Mouse (Mus musculus): ENCODE measurements around the gene Snca. TPM values are rescaled to one million over a fixed set of nuclear protein-coding genes. Genes with fewer than 3 reads are reported as not detected.

Snca gene
- 197 and 211 TPM in 2 replicates for polyA plus RNA-seq (2015; fragmentation: Nextera tagmentation; extraction: Ambion mirVana)

DNA sequence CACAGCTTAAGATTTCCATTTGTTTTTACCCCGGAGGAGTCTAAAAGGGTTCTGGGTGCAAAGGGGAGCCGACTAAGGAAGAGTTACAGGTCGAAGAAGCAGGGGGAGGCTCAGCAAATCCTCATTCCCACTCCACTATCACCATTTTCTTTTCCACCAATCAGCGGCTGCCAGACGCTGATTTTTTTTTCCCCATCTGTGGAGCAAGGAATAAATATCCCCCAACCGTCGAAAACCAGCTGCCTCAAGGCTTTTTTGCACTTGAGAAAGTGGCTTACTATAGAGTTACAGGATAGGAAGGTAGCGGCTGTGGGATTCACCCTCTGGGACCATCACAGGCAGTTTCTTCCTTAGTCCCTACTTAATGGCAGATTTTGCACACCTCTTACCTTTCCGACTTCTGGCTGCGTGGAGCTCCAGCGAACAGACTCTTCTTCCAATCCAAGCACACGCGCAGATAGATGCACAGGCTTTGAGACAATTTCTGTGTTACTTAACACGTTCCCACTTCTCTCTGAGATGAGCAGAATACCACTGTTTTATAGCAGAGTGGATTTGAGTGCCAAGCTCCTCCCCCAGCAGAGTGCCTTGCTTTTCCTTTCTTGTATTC, at the start of gene Snca:
Gene Snca (minus strand): TSS at position 574 of the 610 bp plus-strand sequence.
- H3K9ac ChIP-seq, result peak within 1 kb of the TSS; percentile 60
- H3K4me2 ChIP-seq, result peak within 1 kb of the TSS; percentile 84
- H3K9me3 ChIP-seq, result no peaks in the 10 kb centered on the region
- no peaks in the 10 kb centered on the region for H3K36me3 ChIP-seq (replicated peaks)
- peaks cover 11% of the 10 kb centered on the region for H3K4me1 ChIP-seq
- 1% methylated on average over 14 of the region's 14 CpGs for WGBS
- H3K27me3 ChIP-seq (replicated peaks), result no peaks in the 10 kb centered on the region
- ATAC-seq (replicated peaks), result peak; percentile 81
- H3K4me3 ChIP-seq, result peak within 1 kb of the TSS; percentile 64
- peak within 1 kb of the TSS; percentile 87 for H3K27ac ChIP-seq

DNA sequence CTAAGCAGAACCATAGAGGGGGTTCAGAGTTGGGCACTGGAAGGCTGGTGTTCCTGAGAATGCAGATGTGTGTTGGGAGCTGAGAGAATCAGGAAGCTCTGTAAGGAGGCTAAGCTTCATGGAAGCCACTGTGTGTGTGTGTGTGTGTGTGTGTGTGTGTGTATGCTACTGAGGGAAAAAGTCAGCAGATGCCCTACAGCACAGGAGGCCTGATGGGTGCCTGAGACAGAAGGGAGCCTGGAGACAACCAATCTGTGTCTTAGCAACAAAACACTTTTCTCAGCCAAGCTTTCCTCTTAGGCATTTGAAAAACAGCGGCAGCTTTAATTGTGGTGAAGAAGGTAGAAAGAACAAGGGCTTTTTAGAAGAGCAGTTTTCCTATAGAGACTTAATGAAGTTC, 40.5 kb upstream of the Snca start:
- Histone ChIP-seq H3K9me3 (no peaks in the 10 kb centered on the region), H3K27me3 (replicated peaks) (no peaks in the 10 kb centered on the region), H3K4me2 (no peak overlapping the region), H3K4me3 (no peak overlapping the region), H3K9ac (no peak overlapping the region), H3K27ac (no peak overlapping the region), H3K36me3 (replicated peaks) (no peaks in the 10 kb centered on the region), H3K4me1 (no peaks in the 10 kb centered on the region)
- no peak for ATAC-seq (replicated peaks)
- WGBS, result 44% methylated on average over 1 of the region's 1 CpGs

DNA sequence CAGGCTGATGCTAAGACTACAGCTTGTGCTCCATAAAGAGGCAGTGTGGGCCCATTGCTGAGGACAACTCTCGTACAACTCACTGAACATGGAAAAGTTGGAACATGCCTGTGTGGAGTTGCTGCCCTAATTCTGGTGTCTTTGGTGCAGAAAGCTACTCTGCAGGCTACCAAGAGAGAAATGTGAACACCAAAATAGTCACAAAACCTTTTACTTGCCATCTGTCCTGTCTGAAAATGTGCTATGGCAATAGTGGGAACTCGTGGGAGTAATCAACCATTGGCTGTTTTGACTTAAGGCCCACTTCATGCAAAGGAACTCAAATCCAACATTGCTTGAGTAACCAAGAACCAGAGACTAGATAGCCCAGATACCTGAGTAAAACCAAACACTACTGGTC, 26.9 kb upstream of the Snca start:
- Histone ChIP-seq H3K4me1 (no peaks in the 10 kb centered on the region), H3K27ac (no peak overlapping the region), H3K27me3 (replicated peaks) (no peaks in the 10 kb centered on the region), H3K9ac (no peak overlapping the region), H3K4me3 (no peak overlapping the region), H3K9me3 (no peaks in the 10 kb centered on the region), H3K4me2 (no peak overlapping the region), H3K36me3 (replicated peaks) (no peaks in the 10 kb centered on the region)
- no peak for ATAC-seq (replicated peaks)
- 79% methylated on average over 2 of the region's 2 CpGs for WGBS

DNA sequence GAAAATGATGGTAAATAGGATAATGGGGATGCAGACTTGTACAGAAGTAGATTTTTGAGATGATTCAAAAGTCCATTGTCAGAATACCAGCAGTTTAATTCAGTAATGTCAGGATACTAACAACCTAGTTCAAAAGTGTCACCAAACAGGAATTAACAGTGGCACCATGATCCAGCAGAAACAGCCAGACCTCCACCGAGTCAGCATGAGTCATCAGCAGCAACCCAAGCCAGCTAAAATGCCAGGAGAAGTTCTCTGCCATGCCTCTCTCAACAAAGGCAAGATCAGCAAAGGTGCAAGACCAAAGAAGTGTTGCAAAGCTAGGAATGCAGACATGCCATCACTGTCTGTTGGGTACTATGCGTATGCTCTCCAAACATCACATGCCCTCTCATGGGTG, 22.0 kb upstream of the Snca start:
- H3K4me2 ChIP-seq, result no peak overlapping the region
- H3K27ac ChIP-seq, result no peak overlapping the region
- 91% methylated on average over 2 of the region's 2 CpGs for WGBS
- H3K36me3 ChIP-seq (replicated peaks), result no peaks in the 10 kb centered on the region
- no peak overlapping the region for H3K4me3 ChIP-seq
- H3K27me3 ChIP-seq (replicated peaks), result no peaks in the 10 kb centered on the region
- no peak overlapping the region for H3K9ac ChIP-seq
- no peaks in the 10 kb centered on the region for H3K9me3 ChIP-seq
- H3K4me1 ChIP-seq, result no peaks in the 10 kb centered on the region
- no peak for ATAC-seq (replicated peaks)

DNA sequence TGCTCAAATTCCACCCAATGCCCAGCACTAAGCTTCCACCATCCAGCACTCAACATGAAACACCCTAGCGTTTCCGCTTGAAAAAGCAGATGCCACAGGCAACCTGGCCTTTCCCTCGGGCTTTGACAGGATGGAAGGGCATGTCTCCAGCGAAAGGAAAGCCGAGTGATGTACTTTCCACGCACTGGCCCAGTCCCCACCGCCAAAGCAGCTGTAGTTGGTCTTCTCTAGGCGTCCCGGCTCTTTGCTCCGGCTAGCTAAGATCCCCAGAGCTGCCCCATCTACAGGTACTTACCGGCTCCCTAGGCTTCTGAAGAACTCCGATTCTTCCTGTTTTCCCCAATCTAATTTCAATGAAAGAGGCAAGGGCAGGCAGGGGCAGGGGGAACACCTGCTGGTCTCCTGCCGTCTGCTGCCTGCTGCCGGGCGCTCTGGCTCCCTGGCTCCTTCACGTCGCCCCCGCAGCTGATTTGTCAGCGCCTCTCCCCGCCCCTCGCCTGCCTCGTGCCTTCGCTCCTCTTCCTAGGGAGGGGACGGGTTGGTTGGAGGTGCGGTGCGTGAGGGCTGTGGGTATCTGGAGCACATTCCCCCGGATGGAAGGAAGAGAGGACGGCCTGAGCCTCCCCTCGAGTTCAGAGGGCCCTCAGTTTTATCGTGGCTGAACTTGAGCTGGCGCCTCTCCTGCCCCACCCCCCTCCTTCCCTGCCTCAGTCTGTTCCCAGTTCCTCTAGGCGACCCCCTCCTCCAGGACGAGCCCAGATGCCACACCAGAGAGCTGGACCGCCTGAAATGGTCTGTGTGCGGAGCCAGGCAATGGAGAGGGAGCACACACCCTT, 1.0 kb downstream of the Snca start:
- under 1% methylated on average over 35 of the region's 35 CpGs for WGBS
- Histone ChIP-seq H3K27ac (peak overlapping the region; percentile 87), H3K36me3 (replicated peaks) (no peaks in the 10 kb centered on the region), H3K4me3 (peak overlapping the region; percentile 64), H3K9ac (peak overlapping the region; percentile 60), H3K27me3 (replicated peaks) (no peaks in the 10 kb centered on the region), H3K4me1 (peaks cover 11% of the 10 kb centered on the region), H3K4me2 (peak overlapping the region; percentile 84), H3K9me3 (no peaks in the 10 kb centered on the region)
- peak; percentile 93 for ATAC-seq (replicated peaks)

DNA sequence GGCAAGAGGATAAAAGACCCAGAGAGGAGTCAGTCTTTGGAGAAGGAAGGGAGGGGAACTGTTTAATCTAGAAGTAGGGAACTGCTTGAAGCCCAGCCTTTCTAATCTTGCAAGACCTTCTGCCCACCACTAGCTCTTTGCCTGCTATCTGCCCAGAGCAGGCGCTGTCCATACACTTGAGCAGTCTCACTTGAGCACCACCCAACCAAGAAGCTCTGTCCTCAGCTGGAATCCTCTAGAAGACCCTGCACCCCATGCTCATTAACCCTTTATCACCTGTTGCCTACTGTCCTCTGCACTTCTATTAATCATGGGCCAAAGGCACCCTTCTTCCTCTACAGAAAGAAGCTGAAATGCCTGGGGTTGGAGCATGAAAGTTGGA, 1.6 kb downstream of the Snca start:
- Histone ChIP-seq H3K4me3 (peak overlapping the region; percentile 64), H3K27ac (peak overlapping the region; percentile 87; the same call in 1 of the 2 replicates), H3K36me3 (replicated peaks) (no peaks in the 10 kb centered on the region), H3K9ac (peak overlapping the region; percentile 60), H3K9me3 (no peaks in the 10 kb centered on the region), H3K4me2 (peak overlapping the region; percentile 84), H3K4me1 (peaks cover 11% of the 10 kb centered on the region), H3K27me3 (replicated peaks) (no peaks in the 10 kb centered on the region)
- peak; percentile 16; the same call in 1 of the 2 replicates for ATAC-seq (replicated peaks)
- WGBS, result 63% methylated on average over 1 of the region's 1 CpGs

DNA sequence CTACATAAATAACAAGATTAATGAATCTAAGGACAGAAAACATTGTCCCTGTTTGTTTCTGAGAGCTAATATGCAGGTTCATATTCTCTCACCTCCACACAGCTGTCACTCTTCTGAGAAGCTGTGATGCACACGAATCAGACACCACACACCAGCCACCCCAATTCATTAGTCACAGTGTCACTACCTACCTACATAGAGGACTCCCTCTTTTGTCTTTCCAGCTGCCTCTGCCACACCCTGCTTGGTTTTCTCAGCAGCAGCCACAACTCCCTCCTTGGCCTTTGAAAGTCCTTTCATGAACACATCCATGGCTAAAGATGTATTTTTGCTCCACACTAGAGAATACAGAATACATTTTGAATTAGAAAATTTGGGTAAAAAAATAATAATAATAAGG, 2.4 kb downstream of the Snca start:
- H3K9ac ChIP-seq, result no peak overlapping the region
- peak overlapping the region; percentile 84 for H3K4me2 ChIP-seq
- no peak for ATAC-seq (replicated peaks)
- H3K4me1 ChIP-seq, result peaks cover 11% of the 10 kb centered on the region
- no peaks in the 10 kb centered on the region for H3K9me3 ChIP-seq
- no peak overlapping the region for H3K27ac ChIP-seq
- WGBS, result 33% methylated on average over 1 of the region's 1 CpGs
- H3K4me3 ChIP-seq, result peak overlapping the region; percentile 64; the same call in 1 of the 2 replicates
- H3K27me3 ChIP-seq (replicated peaks), result no peaks in the 10 kb centered on the region
- H3K36me3 ChIP-seq (replicated peaks), result no peaks in the 10 kb centered on the region

DNA sequence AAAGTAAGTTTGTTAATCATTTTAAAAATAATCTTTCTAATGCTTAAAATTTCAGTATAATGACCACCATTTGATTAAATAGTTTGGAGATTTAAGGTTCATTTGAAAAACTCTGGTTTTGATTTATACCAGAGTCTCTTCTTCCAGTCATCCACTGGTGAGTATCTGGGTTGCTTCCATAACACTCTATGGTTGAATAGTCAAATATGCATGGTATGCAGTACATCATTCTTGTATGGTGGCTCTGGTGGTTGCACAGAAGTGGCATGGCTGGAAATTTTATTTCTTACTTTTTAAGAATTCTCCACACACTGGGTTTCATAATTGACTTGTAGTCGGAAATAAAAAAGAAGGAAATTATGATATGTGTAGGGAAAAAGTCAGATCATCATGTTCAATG, 10.4 kb downstream of the Snca start:
- Histone ChIP-seq H3K4me2 (no peak overlapping the region), H3K36me3 (replicated peaks) (no peaks in the 10 kb centered on the region), H3K27me3 (replicated peaks) (no peaks in the 10 kb centered on the region), H3K4me3 (no peak overlapping the region), H3K4me1 (no peaks in the 10 kb centered on the region), H3K9ac (no peak overlapping the region), H3K9me3 (no peaks in the 10 kb centered on the region), H3K27ac (no peak overlapping the region)
- WGBS, result 86% methylated on average over 1 of the region's 1 CpGs
- ATAC-seq (replicated peaks), result no peak

DNA sequence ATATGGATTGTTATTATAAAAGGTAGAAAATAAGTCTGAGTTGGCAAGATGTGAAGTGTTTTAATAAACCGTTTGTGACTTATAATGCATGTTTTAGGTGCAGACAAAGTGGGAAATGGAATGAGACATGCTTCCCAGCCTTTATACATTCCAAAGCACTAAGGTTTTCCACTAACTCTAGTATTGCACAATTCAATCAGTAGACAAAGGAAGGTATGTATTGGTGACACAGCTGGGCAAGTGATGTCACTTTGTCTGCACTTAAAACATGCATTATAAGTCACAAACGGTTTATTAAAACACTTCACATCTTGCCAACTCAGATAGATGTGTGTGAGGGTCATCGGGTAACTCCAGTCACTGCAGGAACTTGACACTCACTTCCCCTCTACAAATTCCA, 16.1 kb downstream of the Snca start:
- H3K27ac ChIP-seq, result no peak overlapping the region
- WGBS, result 77% methylated on average over 3 of the region's 3 CpGs
- no peak overlapping the region for H3K4me3 ChIP-seq
- no peaks in the 10 kb centered on the region for H3K9me3 ChIP-seq
- no peak for ATAC-seq (replicated peaks)
- no peaks in the 10 kb centered on the region for H3K27me3 ChIP-seq (replicated peaks)
- H3K4me2 ChIP-seq, result no peak overlapping the region
- no peak overlapping the region for H3K9ac ChIP-seq
- H3K36me3 ChIP-seq (replicated peaks), result no peaks in the 10 kb centered on the region
- no peaks in the 10 kb centered on the region for H3K4me1 ChIP-seq

DNA sequence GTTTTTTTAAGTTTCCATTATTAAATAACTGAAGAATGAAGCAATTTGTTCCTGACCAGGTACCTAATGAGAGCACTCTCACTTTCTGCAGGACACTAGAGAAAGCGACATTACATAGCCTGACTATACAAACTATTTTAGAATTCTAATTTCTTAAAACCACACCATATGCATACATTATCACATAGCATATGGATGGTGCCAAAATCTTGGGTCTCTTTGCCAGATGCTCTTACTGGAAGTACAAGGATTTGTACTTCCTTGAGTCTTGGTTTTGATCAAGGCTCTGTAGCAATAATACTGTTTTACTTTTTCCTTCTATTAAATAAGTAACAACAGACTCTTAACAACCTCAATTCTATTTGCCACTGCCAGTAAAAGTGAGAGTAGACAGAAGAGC, 31.4 kb downstream of the Snca start:
- H3K4me2 ChIP-seq, result no peak overlapping the region
- no peak overlapping the region for H3K9ac ChIP-seq
- 92% methylated on average over 1 of the region's 1 CpGs for WGBS
- H3K4me3 ChIP-seq, result no peak overlapping the region
- H3K27ac ChIP-seq, result no peak overlapping the region
- H3K27me3 ChIP-seq (replicated peaks), result no peaks in the 10 kb centered on the region
- no peak for ATAC-seq (replicated peaks)
- H3K4me1 ChIP-seq, result no peaks in the 10 kb centered on the region
- H3K36me3 ChIP-seq (replicated peaks), result no peaks in the 10 kb centered on the region
- H3K9me3 ChIP-seq, result no peaks in the 10 kb centered on the region

DNA sequence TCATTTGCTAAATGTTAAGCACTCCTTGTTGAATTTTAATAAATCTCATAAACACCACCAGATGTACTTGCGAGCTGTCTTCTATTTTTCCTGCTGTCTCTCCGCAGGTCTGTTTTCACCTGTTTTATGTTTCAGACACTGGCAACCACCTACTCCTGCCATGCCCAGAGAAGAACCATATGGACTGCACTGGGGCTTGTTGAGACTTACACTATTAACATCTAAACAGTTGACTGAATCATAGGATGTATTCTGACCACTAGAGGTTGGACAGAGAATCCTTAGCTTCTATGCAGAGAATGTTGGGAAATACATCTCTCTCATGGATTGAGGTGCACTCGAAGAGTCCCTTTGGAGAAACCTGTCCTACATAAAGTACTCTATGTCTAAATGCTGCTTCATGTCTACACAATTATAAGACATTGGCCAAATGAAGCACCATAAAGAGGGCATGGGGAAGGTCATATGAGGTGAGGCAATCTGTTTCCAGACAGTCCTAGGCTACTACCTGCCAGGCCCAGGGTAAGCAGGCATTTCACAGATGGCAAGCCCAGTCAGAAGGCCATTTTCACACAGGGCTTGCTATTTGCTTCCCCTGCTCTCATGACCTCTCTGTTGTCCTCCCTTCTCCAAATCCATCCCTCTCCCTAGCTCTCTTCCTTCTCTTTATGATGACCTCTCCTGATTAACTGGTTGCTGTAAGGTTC, 35.8 kb downstream of the Snca start:
- 90% methylated on average over 3 of the region's 3 CpGs for WGBS
- ATAC-seq (replicated peaks), result no peak
- no peaks in the 10 kb centered on the region for H3K4me1 ChIP-seq
- H3K4me3 ChIP-seq, result no peak overlapping the region
- no peaks in the 10 kb centered on the region for H3K27me3 ChIP-seq (replicated peaks)
- no peaks in the 10 kb centered on the region for H3K9me3 ChIP-seq
- H3K27ac ChIP-seq, result no peak overlapping the region
- no peak overlapping the region for H3K4me2 ChIP-seq
- no peak overlapping the region for H3K9ac ChIP-seq
- H3K36me3 ChIP-seq (replicated peaks), result no peaks in the 10 kb centered on the region

DNA sequence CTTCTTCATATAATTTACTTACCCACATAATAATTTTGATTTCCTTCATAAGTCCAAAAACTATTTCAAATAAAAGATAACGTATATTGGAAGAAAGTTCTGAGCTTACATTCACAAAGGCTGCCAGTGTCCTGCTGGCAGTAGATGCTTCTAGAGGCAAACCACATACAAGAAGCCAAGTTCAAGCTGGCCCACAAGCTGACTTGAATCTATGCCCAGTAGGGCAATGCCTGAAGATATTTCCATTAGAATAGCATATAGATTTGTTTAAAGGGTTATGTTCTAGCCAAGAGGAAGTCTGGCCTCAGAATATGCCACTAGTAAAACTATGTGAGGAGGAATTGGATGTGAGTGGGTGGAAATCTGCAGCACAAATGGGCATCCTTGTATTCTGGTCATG, 42.7 kb downstream of the Snca start:
- H3K4me2 ChIP-seq, result no peak overlapping the region
- no peak overlapping the region for H3K4me3 ChIP-seq
- no peak overlapping the region for H3K9ac ChIP-seq
- no peaks in the 10 kb centered on the region for H3K27me3 ChIP-seq (replicated peaks)
- H3K36me3 ChIP-seq (replicated peaks), result no peaks in the 10 kb centered on the region
- WGBS, result 80% methylated on average over 1 of the region's 1 CpGs
- no peaks in the 10 kb centered on the region for H3K4me1 ChIP-seq
- ATAC-seq (replicated peaks), result no peak
- H3K27ac ChIP-seq, result no peak overlapping the region
- no peaks in the 10 kb centered on the region for H3K9me3 ChIP-seq

Data from midbrain, embryonic 15.5 days (tissue).